Mouse (Mus musculus): ENCODE results near the gene Edem1.
A peak's percentile ranks its signal among the peaks of the same experiment; 100 is the strongest.

Edem1 gene

GRCm38 (mm10) chr6:108828234-108828868 is at the start of gene Edem1:
Edem1 (plus strand) TSS chr6:108828641.
- DNase-seq (ENCODE audit: low read depth, low spot score): peak; percentile 96

GRCm38 (mm10) chr6:108781865-108782264 is 46.6 kb upstream of the Edem1 start:
- no peak for DNase-seq (ENCODE audit: low read depth, low spot score)

- peak; percentile 94 for DNase-seq (ENCODE audit: low read depth, low spot score)
These were observed 45.8 kb upstream of the Edem1 start, which contains the start of gene Arl8b for GRCm38 (mm10) chr6:108782526-108783183. Arl8b (plus strand) TSS chr6:108783099.

- DNase-seq (ENCODE audit: low read depth, low spot score): no peak
These were observed 45.1 kb upstream of the Edem1 start for GRCm38 (mm10) chr6:108783184-108783881.

GRCm38 (mm10) chr6:108784056-108784455 is 44.4 kb upstream of the Edem1 start:
- no peak for DNase-seq (ENCODE audit: low read depth, low spot score)

GRCm38 (mm10) chr6:108784796-108785195 is 43.6 kb upstream of the Edem1 start:
- no peak for DNase-seq (ENCODE audit: low read depth, low spot score)

GRCm38 (mm10) chr6:108785551-108785950 is 42.9 kb upstream of the Edem1 start:
- no peak for DNase-seq (ENCODE audit: low read depth, low spot score)

GRCm38 (mm10) chr6:108791498-108791897 is 36.9 kb upstream of the Edem1 start:
- DNase-seq (ENCODE audit: low read depth, low spot score): no peak

GRCm38 (mm10) chr6:108795912-108796311 is 32.5 kb upstream of the Edem1 start:
- no peak for DNase-seq (ENCODE audit: low read depth, low spot score)

- no peak for DNase-seq (ENCODE audit: low read depth, low spot score)
These were observed 31.7 kb upstream of the Edem1 start for GRCm38 (mm10) chr6:108796706-108797105.

- DNase-seq (ENCODE audit: low read depth, low spot score): no peak
These were observed 23.2 kb upstream of the Edem1 start for GRCm38 (mm10) chr6:108805194-108805593.

GRCm38 (mm10) chr6:108805871-108806270 is 22.6 kb upstream of the Edem1 start:
- no peak for DNase-seq (ENCODE audit: low read depth, low spot score)

- DNase-seq (ENCODE audit: low read depth, low spot score): no peak
These were observed 21.0 kb upstream of the Edem1 start for GRCm38 (mm10) chr6:108807446-108807845.

GRCm38 (mm10) chr6:108808786-108809185 is 19.7 kb upstream of the Edem1 start:
- no peak for DNase-seq (ENCODE audit: low read depth, low spot score)

- no peak for DNase-seq (ENCODE audit: low read depth, low spot score)
These were observed 18.2 kb upstream of the Edem1 start for GRCm38 (mm10) chr6:108810237-108810636.

- no peak for DNase-seq (ENCODE audit: low read depth, low spot score)
These were observed 16.3 kb upstream of the Edem1 start for GRCm38 (mm10) chr6:108812134-108812533.

- no peak for DNase-seq (ENCODE audit: low read depth, low spot score)
These were observed 10.9 kb upstream of the Edem1 start for GRCm38 (mm10) chr6:108817510-108817909.

GRCm38 (mm10) chr6:108824816-108825545 is 3.5 kb upstream of the Edem1 start:
- DNase-seq (ENCODE audit: low read depth, low spot score): no peak

- no peak for DNase-seq (ENCODE audit: low read depth, low spot score)
These were observed 2.4 kb upstream of the Edem1 start for GRCm38 (mm10) chr6:108826070-108826469.

- no peak for DNase-seq (ENCODE audit: low read depth, low spot score)
These were observed 1.0 kb upstream of the Edem1 start for GRCm38 (mm10) chr6:108827336-108827920.

- DNase-seq (ENCODE audit: low read depth, low spot score): no peak
These were observed 431 bp downstream of the Edem1 start for GRCm38 (mm10) chr6:108828872-108829271.

Data from embryo, embryonic 11.5 days (tissue).